Mouse (Mus musculus): ENCODE data around the gene Mob1a.

Gene Mob1a

GRCm38 (mm10) chr6:83354856-83355781 lies 29.3 kb downstream of the Mob1a start:
- no peak for TF ChIP-seq GATA4 (IDR thresholded peaks at IDR 0.05; ENCODE audit: insufficient replicate concordance, low read length)

- peak; percentile 57; the same call in 1 of the 2 replicates for TF ChIP-seq GATA4 (IDR thresholded peaks at IDR 0.05; ENCODE audit: insufficient replicate concordance, low read length)
Observed at GRCm38 (mm10) chr6:83356569-83357138, 30.8 kb downstream of the Mob1a start.

- no peak for TF ChIP-seq GATA4 (IDR thresholded peaks at IDR 0.05; ENCODE audit: insufficient replicate concordance, low read length)
Observed at GRCm38 (mm10) chr6:83357436-83357835, 31.6 kb downstream of the Mob1a start.

GRCm38 (mm10) chr6:83361523-83362248 lies 35.9 kb downstream of the Mob1a start:
- TF ChIP-seq GATA4 (IDR thresholded peaks at IDR 0.05; ENCODE audit: insufficient replicate concordance, low read length): no peak

- no peak for TF ChIP-seq GATA4 (IDR thresholded peaks at IDR 0.05; ENCODE audit: insufficient replicate concordance, low read length)
Observed at GRCm38 (mm10) chr6:83363075-83363474, 37.3 kb downstream of the Mob1a start.

GRCm38 (mm10) chr6:83370316-83370965 lies 44.6 kb downstream of the Mob1a start:
- TF ChIP-seq GATA4 (IDR thresholded peaks at IDR 0.05; ENCODE audit: insufficient replicate concordance, low read length): no peak

GRCm38 (mm10) chr6:83371350-83371749 lies 45.5 kb downstream of the Mob1a start:
- TF ChIP-seq GATA4 (IDR thresholded peaks at IDR 0.05; ENCODE audit: insufficient replicate concordance, low read length): no peak

GRCm38 (mm10) chr6:83373704-83374300 lies 48.0 kb downstream of the Mob1a start:
- no peak for TF ChIP-seq GATA4 (IDR thresholded peaks at IDR 0.05; ENCODE audit: insufficient replicate concordance, low read length)

GRCm38 (mm10) chr6:83381510-83382491 lies 56.0 kb downstream of the Mob1a start:
- no peak for TF ChIP-seq GATA4 (IDR thresholded peaks at IDR 0.05; ENCODE audit: insufficient replicate concordance, low read length)

GRCm38 (mm10) chr6:83385569-83386090 lies 59.8 kb downstream of the Mob1a start:
- no peak for TF ChIP-seq GATA4 (IDR thresholded peaks at IDR 0.05; ENCODE audit: insufficient replicate concordance, low read length)

- TF ChIP-seq GATA4 (IDR thresholded peaks at IDR 0.05; ENCODE audit: insufficient replicate concordance, low read length): no peak
Observed at GRCm38 (mm10) chr6:83392166-83392780, 66.5 kb downstream of the Mob1a start.
